Mouse (Mus musculus) hindbrain, embryonic 14.5 days (tissue): ENCODE data around the gene Apba1. TPM values are rescaled to one million over a fixed set of nuclear protein-coding genes. Genes with fewer than 3 reads are reported as not detected.

Source experiments
- ATAC-seq: fragments of 200-750 bp; cut with Nextera tagmentation; 2 replicates; pipeline ENCODE4 v1.8.0; 2017; ENCODE audit warnings: moderate number of reproducible peaks, mild to moderate bottlenecking, moderate TSS enrichment, moderate library complexity; ENCODE audit not compliant: low FRiP score
- DNase-seq: peaks from one replicate; pipeline ENCODE4 v3.0.0-alpha.2; 2015; ENCODE audit warnings: low spot score
- H3K27ac ChIP-seq: fragments of 300-500 bp; sonication (generic); 2 replicates; pipeline ENCODE4 v1.5.1; 2014; ENCODE audit warnings: mild to moderate bottlenecking, moderate library complexity
- H3K27me3 ChIP-seq: fragments of 300-500 bp; sonication (generic); 2 replicates; pipeline ENCODE4 v1.6.1; 2014; ENCODE audit warnings: mild to moderate bottlenecking, low read length, mixed read lengths; ENCODE audit not compliant: control insufficient read depth, insufficient read depth
- H3K36me3 ChIP-seq: fragments of 300-500 bp; sonication (generic); replicated peaks from 2 replicates; pipeline ENCODE4 v1.6.1; 2014; ENCODE audit not compliant: control insufficient read depth, insufficient read depth
- H3K4me1 ChIP-seq: fragments of 300-500 bp; sonication (generic); replicated peaks from 2 replicates; pipeline ENCODE4 v1.6.1; 2014; ENCODE audit warnings: antibody characterized with exemption, low read length, mixed read lengths; ENCODE audit not compliant: control insufficient read depth, insufficient read depth
- H3K4me2 ChIP-seq: fragments of 300-500 bp; sonication (generic); replicated peaks from 2 replicates; pipeline ENCODE4 v1.6.1; 2014; ENCODE audit warnings: mild to moderate bottlenecking, moderate library complexity
- H3K4me3 ChIP-seq: fragments of 300-500 bp; sonication (generic); replicated peaks from 2 replicates; pipeline ENCODE4 v1.5.1; 2014; ENCODE audit warnings: mild to moderate bottlenecking, low read length
- H3K9ac ChIP-seq: fragments of 300-500 bp; sonication (generic); 2 replicates; pipeline ENCODE4 v1.6.1; 2014
- H3K9me3 ChIP-seq: fragments of 300-500 bp; sonication (generic); 2 replicates; pipeline ENCODE4 v1.6.1; 2016; ENCODE audit warnings: low read length; ENCODE audit not compliant: control insufficient read depth
- WGBS: fragments of 180-500 bp; shearing (Covaris S2); extraction: QIAGEN DNeasy Blood & Tissue Kit; methylation state at CpG from one replicate; pipeline ENCODE4 v1.1.7; 2014; 5-methylcytosine and 5-hydroxymethylcytosine counted together
- polyA plus RNA-seq: library from polyadenylated mRNA; unstranded; fragments of >200 nt; fragmentation: Nextera tagmentation; extraction: Ambion mirVana; gene quantifications from 2 replicates; pipeline ENCODE4 v1.2.1, GENCODE M21; 2014

Gene Apba1
- polyA plus RNA-seq, 1 experiment from 2014 or later, result 14.6 TPM

DNA sequence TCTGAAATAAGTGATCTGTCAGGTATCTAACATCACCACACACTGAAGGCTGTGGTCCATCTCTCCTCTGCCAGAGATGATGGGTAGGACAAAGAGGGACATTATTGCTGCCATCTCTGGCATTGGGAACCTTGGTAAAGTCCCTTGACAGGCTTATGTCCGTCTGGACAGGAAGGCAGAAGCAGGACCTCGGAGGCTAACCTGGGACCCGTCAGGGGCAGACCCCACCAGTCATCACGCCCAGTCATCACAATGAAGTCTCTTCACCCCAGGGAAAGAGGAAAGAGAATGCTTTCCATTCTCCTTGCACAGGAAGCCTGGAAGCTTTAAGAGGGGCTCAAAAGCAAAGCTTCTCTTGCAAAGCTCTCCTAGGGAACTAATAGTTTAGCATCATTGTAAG is 189.2 kb downstream of the Apba1 start:
- H3K4me2 ChIP-seq, result no peak overlapping the region
- no peaks in the 10 kb centered on the region for H3K9me3 ChIP-seq
- no peak for ATAC-seq
- no peak for DNase-seq
- no peaks in the 10 kb centered on the region for H3K27me3 ChIP-seq
- no peak overlapping the region for H3K27ac ChIP-seq
- no peaks in the 10 kb centered on the region for H3K4me1 ChIP-seq
- peaks cover 37% of the 10 kb centered on the region for H3K36me3 ChIP-seq
- no peak overlapping the region for H3K9ac ChIP-seq
- WGBS, result 27% methylated on average over 4 of the region's 4 CpGs
- H3K4me3 ChIP-seq, result no peak overlapping the region

DNA sequence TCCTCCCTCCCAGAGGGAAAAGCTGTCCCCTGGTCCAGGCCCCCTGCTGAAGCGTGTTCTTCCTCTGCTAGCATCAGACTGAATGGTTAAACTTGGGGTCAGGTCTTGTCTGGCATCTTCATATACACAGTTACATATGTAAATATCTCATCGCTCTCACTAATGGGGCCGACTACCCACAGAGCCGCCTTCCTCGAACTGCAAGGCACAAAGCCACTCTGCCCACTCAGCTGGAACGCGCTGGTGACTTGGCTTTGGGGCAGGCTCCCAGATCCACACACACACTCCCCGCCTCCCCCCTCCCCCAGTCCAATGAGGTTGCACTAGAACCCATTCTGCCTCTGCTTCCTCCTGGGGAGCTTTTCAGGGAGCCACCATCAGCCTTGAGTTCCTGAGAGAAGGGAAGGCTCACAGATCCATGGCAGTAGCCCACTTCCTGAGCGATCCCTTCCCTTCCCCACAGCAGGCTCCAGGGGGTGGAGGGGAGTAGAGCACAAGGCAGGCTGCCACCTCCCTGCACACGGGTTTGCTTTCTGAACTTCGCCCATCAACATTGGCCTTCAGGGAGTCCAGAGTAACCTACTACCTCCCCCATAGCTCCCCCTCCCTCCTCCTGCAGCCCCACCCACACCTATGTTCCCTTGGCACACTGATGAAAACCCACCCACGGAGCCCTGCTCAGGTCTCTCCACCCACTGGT is 189.8 kb downstream of the Apba1 start:
- ATAC-seq (no peak; the same call in 1 of the 2 replicates), DNase-seq (no peak)
- Histone ChIP-seq H3K4me2 (no peak overlapping the region), H3K27ac (no peak overlapping the region), H3K4me3 (no peak overlapping the region), H3K9ac (no peak overlapping the region), H3K27me3 (no peaks in the 10 kb centered on the region), H3K4me1 (no peaks in the 10 kb centered on the region), H3K9me3 (no peaks in the 10 kb centered on the region), H3K36me3 (peaks cover 32% of the 10 kb centered on the region)
- 19% methylated on average over 12 of the region's 12 CpGs for WGBS

DNA sequence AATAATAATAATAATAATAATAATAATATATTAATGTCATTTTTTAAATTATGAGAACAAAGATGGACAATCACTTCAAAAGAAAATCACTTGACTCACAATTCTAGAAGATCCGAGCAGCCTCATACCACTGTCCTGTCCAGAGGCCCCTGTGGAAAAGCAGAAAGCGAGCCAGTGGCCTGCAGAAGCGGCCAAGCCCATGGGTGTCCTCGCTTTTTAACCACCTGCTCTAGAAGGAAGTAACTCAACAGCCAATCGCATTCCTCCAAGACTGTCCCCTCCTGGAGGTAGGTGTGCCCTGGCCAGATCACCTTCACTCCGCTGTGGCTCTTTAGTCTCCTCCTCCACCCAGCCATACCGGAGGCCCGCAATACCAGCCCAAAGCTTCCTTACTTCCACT is 196.8 kb downstream of the Apba1 start:
- no peak for ATAC-seq
- Histone ChIP-seq H3K27me3 (no peaks in the 10 kb centered on the region), H3K4me3 (no peak overlapping the region), H3K27ac (no peak overlapping the region), H3K36me3 (no peaks in the 10 kb centered on the region), H3K9me3 (no peaks in the 10 kb centered on the region), H3K9ac (no peak overlapping the region), H3K4me1 (peaks cover 9% of the 10 kb centered on the region; the same call in 1 of the 2 replicates), H3K4me2 (no peak overlapping the region)
- DNase-seq, result no peak
- 90% methylated on average over 8 of the region's 8 CpGs for WGBS

DNA sequence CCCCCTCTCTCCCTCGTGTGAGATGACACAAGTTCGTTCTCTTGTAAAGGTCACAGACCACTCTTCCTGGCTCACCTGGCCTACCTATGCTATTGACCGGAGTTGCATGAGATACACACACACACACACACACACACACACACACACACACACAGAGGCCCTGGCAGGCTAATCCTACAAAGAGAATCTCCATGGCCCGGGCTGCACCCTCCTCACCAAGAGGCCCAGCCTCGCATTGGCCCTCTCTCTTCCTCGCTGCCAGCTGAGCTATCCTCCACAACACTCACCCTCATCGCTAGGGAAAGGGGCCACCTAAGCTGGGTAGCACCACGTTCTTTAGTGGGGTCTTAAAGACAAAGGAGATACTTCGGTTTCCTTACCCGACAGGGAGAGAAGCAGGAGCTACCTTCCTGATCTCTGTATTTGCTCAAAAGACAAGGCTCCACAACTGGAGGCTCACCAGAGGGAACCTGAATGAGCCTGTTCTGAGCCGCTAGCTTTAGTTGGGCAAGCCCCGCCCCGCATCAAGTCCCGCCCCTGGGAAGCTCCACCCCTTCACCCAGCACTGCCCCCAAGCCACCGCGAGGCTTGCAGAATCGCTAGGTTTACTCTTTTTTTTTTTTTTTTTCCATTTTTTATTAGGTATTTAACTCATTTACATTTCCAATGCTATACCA is 197.8 kb downstream of the Apba1 start:
- Histone ChIP-seq H3K27me3 (no peaks in the 10 kb centered on the region), H3K27ac (no peak overlapping the region), H3K36me3 (no peaks in the 10 kb centered on the region), H3K4me1 (peaks cover 13% of the 10 kb centered on the region; the same call in 1 of the 2 replicates), H3K9me3 (no peaks in the 10 kb centered on the region), H3K9ac (no peak overlapping the region), H3K4me3 (no peak overlapping the region), H3K4me2 (no peak overlapping the region)
- WGBS, result 71% methylated on average over 17 of the region's 17 CpGs
- DNase-seq (no peak), ATAC-seq (no peak)

DNA sequence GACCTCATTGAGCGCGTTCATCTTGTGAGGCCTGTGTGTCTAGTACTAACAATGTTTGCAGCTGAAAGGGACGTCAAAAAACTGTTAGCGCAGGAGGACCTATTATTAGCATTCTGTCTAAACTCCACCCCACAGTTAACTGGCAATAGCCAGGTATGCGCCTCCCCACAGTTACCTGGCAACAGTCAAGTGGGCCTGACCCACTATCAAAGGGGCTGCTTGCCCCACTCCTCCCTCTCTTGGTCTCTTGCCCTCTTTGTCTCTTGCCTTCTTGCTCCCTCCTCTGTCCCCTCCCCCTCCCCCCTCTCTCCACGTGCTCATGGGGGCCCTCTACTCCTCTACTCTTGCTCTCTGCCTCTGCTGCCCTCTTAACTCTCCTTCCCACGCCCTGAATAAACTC is 198.9 kb downstream of the Apba1 start:
- H3K9me3 ChIP-seq, result no peaks in the 10 kb centered on the region
- no peak overlapping the region for H3K9ac ChIP-seq
- DNase-seq (no peak), ATAC-seq (no peak)
- H3K4me3 ChIP-seq, result no peak overlapping the region
- H3K27ac ChIP-seq, result no peak overlapping the region
- H3K4me2 ChIP-seq, result no peak overlapping the region
- H3K27me3 ChIP-seq, result no peaks in the 10 kb centered on the region
- H3K36me3 ChIP-seq, result no peaks in the 10 kb centered on the region
- H3K4me1 ChIP-seq, result peaks cover 13% of the 10 kb centered on the region; the same call in 1 of the 2 replicates
- 74% methylated on average over 7 of the region's 7 CpGs for WGBS

DNA sequence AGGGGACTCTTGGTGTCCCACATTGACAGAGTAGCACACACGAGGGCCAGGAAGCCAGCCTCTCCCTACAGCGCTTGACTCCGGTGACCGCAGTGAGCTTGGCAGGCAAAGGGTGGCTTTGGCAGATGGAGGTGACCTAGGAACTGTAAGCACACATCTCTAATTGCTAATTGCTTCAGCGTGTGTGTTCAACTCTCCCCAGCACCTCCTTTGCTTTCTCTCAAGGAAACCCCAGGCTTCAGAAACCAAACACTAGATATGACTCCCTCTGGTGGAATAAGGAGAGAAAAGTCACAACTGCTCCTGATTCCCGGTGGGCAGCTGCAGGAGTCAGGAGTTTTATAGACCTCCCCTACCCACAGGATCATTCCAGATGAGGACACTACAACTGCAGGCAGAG is 200.2 kb downstream of the Apba1 start:
- WGBS, result 46% methylated on average over 6 of the region's 6 CpGs
- no peaks in the 10 kb centered on the region for H3K27me3 ChIP-seq
- H3K4me3 ChIP-seq, result no peak overlapping the region
- H3K36me3 ChIP-seq, result no peaks in the 10 kb centered on the region
- no peak overlapping the region for H3K4me2 ChIP-seq
- H3K9me3 ChIP-seq, result no peaks in the 10 kb centered on the region
- DNase-seq, result peak; percentile 67
- H3K4me1 ChIP-seq, result peaks cover 13% of the 10 kb centered on the region; the same call in 1 of the 2 replicates
- H3K27ac ChIP-seq, result no peak overlapping the region
- ATAC-seq, result no peak
- H3K9ac ChIP-seq, result no peak overlapping the region

DNA sequence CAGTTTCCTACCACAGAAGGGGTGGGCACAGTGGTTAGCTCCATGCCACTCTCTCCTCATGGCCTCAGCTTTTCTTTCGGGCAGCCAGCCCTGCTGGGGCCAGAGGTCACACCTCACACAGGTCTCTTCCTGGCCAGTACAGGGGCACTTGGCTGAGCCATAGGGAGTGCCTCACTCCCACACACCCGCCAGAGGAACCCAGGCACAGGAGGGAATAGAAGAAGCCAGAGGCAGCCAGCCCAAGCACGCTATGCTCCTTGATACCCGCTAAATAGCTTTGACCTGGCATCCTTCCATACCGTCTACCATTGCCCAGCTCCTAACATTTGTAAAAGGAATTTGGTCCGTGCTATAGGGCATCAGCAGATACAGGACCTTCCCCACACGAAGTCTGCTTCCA is 201.2 kb downstream of the Apba1 start:
- Histone ChIP-seq H3K4me2 (no peak overlapping the region), H3K4me3 (no peak overlapping the region), H3K4me1 (peaks cover 13% of the 10 kb centered on the region; the same call in 1 of the 2 replicates), H3K9ac (no peak overlapping the region), H3K27ac (no peak overlapping the region), H3K27me3 (no peaks in the 10 kb centered on the region), H3K36me3 (no peaks in the 10 kb centered on the region), H3K9me3 (no peaks in the 10 kb centered on the region)
- ATAC-seq (peak; percentile 44; the same call in 1 of the 2 replicates), DNase-seq (no peak)
- WGBS, result 31% methylated on average over 7 of the region's 7 CpGs

DNA sequence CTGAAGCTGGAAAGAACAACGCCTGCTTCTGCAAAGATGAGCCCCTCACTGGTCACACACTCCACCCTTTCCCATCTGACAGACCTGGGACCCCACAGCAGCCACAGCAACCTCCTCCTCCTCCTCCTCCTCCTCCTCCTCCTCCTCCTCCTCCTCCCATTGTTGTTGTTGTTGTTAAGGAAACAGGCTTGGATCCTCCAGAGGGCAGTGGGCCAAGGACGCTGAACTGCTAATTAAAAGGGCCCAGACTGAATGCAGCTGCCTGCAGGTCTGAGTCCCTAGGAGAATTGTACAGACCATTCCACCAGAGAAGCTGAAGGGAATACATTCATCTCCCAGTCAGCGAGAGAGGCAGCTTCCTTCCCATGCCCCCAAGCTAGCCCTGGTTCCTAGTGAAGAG is 201.6 kb downstream of the Apba1 start:
- Histone ChIP-seq H3K27me3 (no peaks in the 10 kb centered on the region), H3K9ac (no peak overlapping the region), H3K4me2 (no peak overlapping the region), H3K27ac (peak overlapping the region; percentile 67; the same call in 1 of the 2 replicates), H3K36me3 (no peaks in the 10 kb centered on the region), H3K4me3 (no peak overlapping the region), H3K4me1 (peaks cover 13% of the 10 kb centered on the region; the same call in 1 of the 2 replicates), H3K9me3 (no peaks in the 10 kb centered on the region)
- peak; percentile 54; the same call in 1 of the 2 replicates for ATAC-seq
- WGBS, result 13% methylated on average over 3 of the region's 3 CpGs
- DNase-seq, result no peak

DNA sequence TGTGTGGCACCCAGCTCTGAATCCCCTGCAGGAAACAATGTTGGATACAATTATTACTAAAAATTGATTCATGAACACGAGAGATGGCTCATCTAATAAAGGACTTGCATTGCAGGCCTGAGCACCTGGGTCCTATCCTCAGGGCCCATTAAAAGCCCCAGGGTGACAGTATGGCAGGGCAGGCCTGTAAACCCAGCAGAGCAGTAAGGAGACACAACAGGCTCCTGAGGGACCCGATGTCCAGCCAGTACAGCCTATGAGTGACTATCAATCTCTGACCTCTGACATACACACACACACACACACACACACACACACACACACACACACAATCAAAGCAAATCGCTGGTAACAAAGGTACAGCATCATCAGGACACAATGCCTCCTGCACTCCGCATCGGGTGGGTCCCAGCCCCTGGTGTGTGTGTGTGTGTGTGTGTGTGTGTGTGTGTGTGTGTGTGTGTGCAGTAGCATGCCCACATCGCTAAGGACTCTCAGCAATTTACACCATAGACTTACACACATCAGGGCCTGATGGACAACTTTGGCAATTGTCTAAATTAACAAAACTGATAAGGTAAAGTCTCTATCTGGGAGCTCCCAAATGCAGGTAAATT is 202.3 kb downstream of the Apba1 start:
- peaks cover 13% of the 10 kb centered on the region; the same call in 1 of the 2 replicates for H3K4me1 ChIP-seq
- no peak overlapping the region for H3K9ac ChIP-seq
- H3K27ac ChIP-seq, result peak overlapping the region; percentile 67; the same call in 1 of the 2 replicates
- no peaks in the 10 kb centered on the region for H3K9me3 ChIP-seq
- WGBS, result 56% methylated on average over 6 of the region's 6 CpGs
- H3K36me3 ChIP-seq, result no peaks in the 10 kb centered on the region
- H3K27me3 ChIP-seq, result no peaks in the 10 kb centered on the region
- H3K4me3 ChIP-seq, result no peak overlapping the region
- DNase-seq (no peak), ATAC-seq (no peak)
- no peak overlapping the region for H3K4me2 ChIP-seq
